Mouse (Mus musculus): ENCODE measurements around the gene Wfdc15b. TPM values are rescaled to one million over a fixed set of nuclear protein-coding genes. Genes with fewer than 3 reads are reported as not detected.
"Not testable (repeated sequence)": the region's sequence is repeated elsewhere in the genome, so short reads cannot be mapped to it uniquely, and the experiment has no call there.

The Wfdc15b gene
- polyA plus RNA-seq (2015; fragmentation: Nextera tagmentation; extraction: Ambion mirVana) = 0.32 TPM in 1 of 2 replicates, not detected in the other

DNA sequence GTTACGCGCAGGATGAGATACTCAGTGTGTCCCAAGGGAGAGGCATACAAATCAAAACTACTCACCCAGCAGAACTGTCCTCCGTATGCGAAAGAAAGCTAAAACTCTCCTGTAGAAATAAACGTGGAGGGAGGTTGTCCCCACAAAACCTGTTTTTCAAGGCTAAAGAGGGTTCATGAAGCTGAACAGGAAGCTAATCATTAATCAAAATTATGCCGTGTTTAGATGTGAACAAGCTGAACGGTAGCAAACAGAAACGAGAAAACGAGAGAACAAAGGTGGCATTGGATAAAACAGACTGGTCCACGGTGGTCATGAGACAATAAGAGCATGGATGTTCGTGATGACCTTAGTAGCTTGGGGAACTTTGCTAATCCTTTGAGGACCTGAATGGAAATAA lies at the start of gene Wfdc15b:
TSS of gene Wfdc15b (minus strand) at position 139 of the 400 bp plus-strand sequence.
- H3K4me2 ChIP-seq (ENCODE audit: low read depth, low read length) = no peak within 1 kb of the TSS
- 75% methylated on average over 11 of the region's 11 CpGs for WGBS
- no peak within 1 kb of the TSS for H3K9ac ChIP-seq (ENCODE audit: low read length)
- no peak within 1 kb of the TSS for H3K27ac ChIP-seq (ENCODE audit: low read length)
- ATAC-seq (replicated peaks; ENCODE audit: extremely low read depth, insufficient read depth, low FRiP score) = no peak
- H3K36me3 ChIP-seq (ENCODE audit: control insufficient read depth, insufficient read depth) = no peaks in the 10 kb centered on the region
- H3K4me1 ChIP-seq (ENCODE audit: control insufficient read depth, insufficient read depth, low read length) = no peaks in the 10 kb centered on the region
- H3K4me3 ChIP-seq (ENCODE audit: low read length) = no peak within 1 kb of the TSS
- no peaks in the 10 kb centered on the region for H3K27me3 ChIP-seq (ENCODE audit: control insufficient read depth, insufficient read depth, low read length)
- 0 out of 2 replicates have a peak, but pooled peaks cover 2% of the 10 kb centered on the region for H3K9me3 ChIP-seq (replicated peaks; ENCODE audit: control insufficient read depth, low read length)

DNA sequence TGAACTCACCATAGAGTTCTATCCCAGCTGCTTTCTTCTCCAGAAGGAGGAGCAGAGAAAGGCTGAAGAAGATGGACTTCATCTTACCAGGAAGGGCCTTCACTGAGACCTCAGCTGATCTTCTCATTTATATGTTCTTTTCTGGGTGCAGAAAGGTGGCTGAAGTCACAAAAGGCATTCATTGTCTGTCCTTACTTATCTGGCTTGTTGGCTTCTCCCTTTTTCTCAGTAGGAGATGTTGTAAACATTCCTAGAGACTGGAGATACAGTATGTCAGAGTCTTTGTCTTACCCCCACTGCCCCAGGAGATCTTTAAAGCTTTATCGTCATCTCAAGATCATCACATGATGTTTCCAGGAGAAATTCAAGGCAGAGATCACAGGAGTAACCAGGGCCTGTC lies 35.1 kb upstream of the Wfdc15b start, which contains the start of gene Svs3b:
TSS of gene Svs3b (minus strand) at position 101 of the 400 bp plus-strand sequence.
- not testable (repeated sequence) for ATAC-seq (replicated peaks; ENCODE audit: extremely low read depth, insufficient read depth, low FRiP score); H3K4me2 ChIP-seq (ENCODE audit: low read depth, low read length); H3K9me3 ChIP-seq (replicated peaks; ENCODE audit: control insufficient read depth, low read length); H3K27ac ChIP-seq (ENCODE audit: low read length); H3K4me3 ChIP-seq (ENCODE audit: low read length); H3K27me3 ChIP-seq (ENCODE audit: control insufficient read depth, insufficient read depth, low read length); H3K4me1 ChIP-seq (ENCODE audit: control insufficient read depth, insufficient read depth, low read length); H3K36me3 ChIP-seq (ENCODE audit: control insufficient read depth, insufficient read depth); H3K9ac ChIP-seq (ENCODE audit: low read length)
- WGBS = 72% methylated on average over 1 of the region's 1 CpGs

DNA sequence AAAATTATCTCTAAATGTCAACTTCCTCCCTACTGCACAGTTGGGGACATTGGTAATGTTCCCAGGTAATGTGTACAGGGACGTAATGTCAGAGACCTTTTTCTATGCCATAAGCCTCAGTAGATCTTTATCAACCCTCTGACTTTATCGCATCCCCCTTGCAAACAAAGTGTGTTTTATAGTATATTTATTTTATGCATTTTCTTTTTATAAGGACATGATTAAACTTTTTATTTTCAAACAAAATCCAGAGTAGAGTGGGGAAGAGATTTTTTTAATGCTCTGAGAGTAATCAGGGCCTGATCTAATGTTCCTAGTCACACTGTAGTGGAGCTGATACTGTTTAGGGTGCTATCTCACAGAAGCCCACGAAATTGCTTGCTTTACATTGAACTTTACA lies 16.9 kb upstream of the Wfdc15b start, which contains the start of gene Svs2:
TSS of gene Svs2 (minus strand) at position 101 of the 400 bp plus-strand sequence.
- Histone ChIP-seq H3K27me3 (ENCODE audit: control insufficient read depth, insufficient read depth, low read length) (no peaks in the 10 kb centered on the region), H3K9me3 (replicated peaks; ENCODE audit: control insufficient read depth, low read length) (no peaks in the 10 kb centered on the region), H3K4me3 (ENCODE audit: low read length) (no peak within 1 kb of the TSS), H3K4me1 (ENCODE audit: control insufficient read depth, insufficient read depth, low read length) (peaks cover 12% of the 10 kb centered on the region), H3K27ac (ENCODE audit: low read length) (no peak within 1 kb of the TSS), H3K4me2 (ENCODE audit: low read depth, low read length) (no peak within 1 kb of the TSS), H3K9ac (ENCODE audit: low read length) (no peak within 1 kb of the TSS), H3K36me3 (ENCODE audit: control insufficient read depth, insufficient read depth) (no peaks in the 10 kb centered on the region)
- no peak for ATAC-seq (replicated peaks; ENCODE audit: extremely low read depth, insufficient read depth, low FRiP score)
- WGBS = 76% methylated on average over 3 of the region's 3 CpGs

DNA sequence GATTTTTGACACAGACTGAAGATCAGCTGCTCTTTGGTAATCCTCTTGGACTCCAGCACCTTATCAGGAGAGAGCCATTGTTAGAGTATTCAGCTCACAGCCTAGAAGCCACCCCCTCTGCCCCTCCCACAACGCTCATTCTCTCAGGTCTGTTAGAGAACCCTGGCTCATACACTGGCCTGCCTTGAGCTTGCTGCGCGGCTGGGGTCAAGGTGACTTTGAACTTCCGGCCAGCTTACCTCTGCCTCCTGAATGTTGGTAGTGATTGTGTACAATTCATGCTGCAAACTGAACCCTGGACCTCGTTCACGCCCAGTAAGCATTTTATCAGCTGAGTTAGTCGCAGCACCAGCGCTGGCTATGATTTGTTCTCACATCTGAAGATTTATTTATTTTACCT lies 11.2 kb upstream of the Wfdc15b start:
- Histone ChIP-seq H3K4me2 (ENCODE audit: low read depth, low read length) (no peak overlapping the region), H3K9me3 (replicated peaks; ENCODE audit: control insufficient read depth, low read length) (no peaks in the 10 kb centered on the region), H3K27ac (ENCODE audit: low read length) (no peak overlapping the region), H3K9ac (ENCODE audit: low read length) (no peak overlapping the region), H3K27me3 (ENCODE audit: control insufficient read depth, insufficient read depth, low read length) (no peaks in the 10 kb centered on the region), H3K4me1 (ENCODE audit: control insufficient read depth, insufficient read depth, low read length) (no peaks in the 10 kb centered on the region), H3K4me3 (ENCODE audit: low read length) (no peak overlapping the region), H3K36me3 (ENCODE audit: control insufficient read depth, insufficient read depth) (no peaks in the 10 kb centered on the region)
- ATAC-seq (replicated peaks; ENCODE audit: extremely low read depth, insufficient read depth, low FRiP score) = no peak
- 76% methylated on average over 8 of the region's 8 CpGs for WGBS

DNA sequence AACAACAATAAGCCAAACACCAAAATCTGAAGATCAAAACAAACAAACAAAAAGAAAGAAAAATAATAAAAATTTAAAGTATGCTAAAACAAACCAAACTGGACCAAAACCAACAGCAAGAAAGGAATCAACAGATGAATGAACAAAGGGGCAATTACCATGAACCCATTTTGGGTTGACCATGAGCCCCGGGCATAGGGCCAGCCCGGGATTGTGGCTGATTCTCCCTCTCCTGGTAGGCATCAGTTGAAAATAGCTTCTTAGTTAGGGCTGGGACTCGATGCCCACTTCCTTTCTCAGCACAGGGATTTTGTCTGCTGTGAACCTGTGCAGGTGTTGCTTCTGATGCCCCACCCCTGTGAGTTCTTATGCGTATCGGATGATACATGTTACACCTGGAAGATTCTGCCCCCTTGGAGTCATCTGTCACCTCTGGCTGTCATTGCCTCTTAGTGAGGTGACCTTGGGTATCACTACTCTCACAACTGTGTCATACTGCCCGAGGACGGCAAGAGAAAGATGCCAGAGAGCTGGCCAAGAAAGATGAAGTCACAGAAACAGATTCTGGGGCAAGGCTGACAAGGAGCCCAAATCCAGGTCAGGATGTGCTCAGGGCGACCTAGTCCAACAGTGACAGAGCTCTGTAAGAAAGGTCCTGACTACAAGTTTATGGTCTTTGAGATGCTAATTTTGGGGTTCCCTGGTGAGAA lies 7.1 kb upstream of the Wfdc15b start:
- no peaks in the 10 kb centered on the region for H3K36me3 ChIP-seq (ENCODE audit: control insufficient read depth, insufficient read depth)
- H3K4me1 ChIP-seq (ENCODE audit: control insufficient read depth, insufficient read depth, low read length) = no peaks in the 10 kb centered on the region
- no peaks in the 10 kb centered on the region for H3K27me3 ChIP-seq (ENCODE audit: control insufficient read depth, insufficient read depth, low read length)
- 0 out of 2 replicates have a peak, but pooled peaks cover 2% of the 10 kb centered on the region for H3K9me3 ChIP-seq (replicated peaks; ENCODE audit: control insufficient read depth, low read length)
- no peak overlapping the region for H3K4me3 ChIP-seq (ENCODE audit: low read length)
- 79% methylated on average over 8 of the region's 8 CpGs for WGBS
- no peak overlapping the region for H3K9ac ChIP-seq (ENCODE audit: low read length)
- H3K27ac ChIP-seq (ENCODE audit: low read length) = no peak overlapping the region
- no peak overlapping the region for H3K4me2 ChIP-seq (ENCODE audit: low read depth, low read length)
- no peak for ATAC-seq (replicated peaks; ENCODE audit: extremely low read depth, insufficient read depth, low FRiP score)

DNA sequence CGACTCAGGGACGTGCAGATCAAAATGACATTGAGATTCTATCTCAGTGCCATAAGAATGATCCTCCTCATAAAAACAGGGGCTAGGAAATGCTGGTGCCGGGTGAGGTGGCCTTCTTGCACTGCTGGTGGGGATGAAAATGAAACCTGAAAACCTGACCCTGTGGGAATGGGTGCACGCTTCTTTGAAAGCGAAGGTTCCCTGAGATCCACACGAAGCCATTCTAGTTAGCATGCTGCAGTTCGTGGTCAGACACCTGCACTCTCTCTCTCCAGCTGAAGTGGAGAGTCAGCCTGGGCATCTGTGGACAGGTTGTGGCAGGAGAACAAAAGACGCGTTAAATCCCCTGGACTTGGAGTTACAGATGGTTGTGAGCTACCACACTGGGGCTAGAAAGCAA lies 2.2 kb downstream of the Wfdc15b start:
- Histone ChIP-seq H3K27ac (ENCODE audit: low read length) (no peak overlapping the region), H3K9ac (ENCODE audit: low read length) (no peak overlapping the region), H3K9me3 (replicated peaks; ENCODE audit: control insufficient read depth, low read length) (no peaks in the 10 kb centered on the region), H3K4me1 (ENCODE audit: control insufficient read depth, insufficient read depth, low read length) (no peaks in the 10 kb centered on the region), H3K4me2 (ENCODE audit: low read depth, low read length) (no peak overlapping the region), H3K27me3 (ENCODE audit: control insufficient read depth, insufficient read depth, low read length) (no peaks in the 10 kb centered on the region), H3K4me3 (ENCODE audit: low read length) (no peak overlapping the region), H3K36me3 (ENCODE audit: control insufficient read depth, insufficient read depth) (no peaks in the 10 kb centered on the region)
- no peak for ATAC-seq (replicated peaks; ENCODE audit: extremely low read depth, insufficient read depth, low FRiP score)
- 72% methylated on average over 9 of the region's 9 CpGs for WGBS

DNA sequence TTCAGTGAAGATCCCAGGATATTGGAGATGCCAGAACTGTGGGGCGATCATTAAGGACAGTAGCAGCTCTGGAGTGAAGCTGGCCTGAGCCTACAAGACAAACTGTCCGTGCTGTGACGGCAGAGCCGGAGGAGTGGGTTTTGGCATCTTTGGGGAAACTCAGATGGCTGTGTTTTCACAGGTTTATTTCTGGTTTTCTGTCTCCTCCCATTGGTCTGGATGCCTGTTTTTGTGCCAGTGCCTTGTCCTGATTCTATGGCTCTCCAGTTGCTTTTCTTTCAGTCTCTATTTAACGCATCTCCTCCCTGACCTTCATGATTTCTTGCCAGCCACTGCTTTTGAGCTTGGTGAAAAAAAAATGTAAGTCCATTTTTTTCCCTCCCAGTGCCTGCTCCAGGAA lies 8.7 kb downstream of the Wfdc15b start:
- Histone ChIP-seq H3K4me2 (ENCODE audit: low read depth, low read length) (no peak overlapping the region), H3K27me3 (ENCODE audit: control insufficient read depth, insufficient read depth, low read length) (no peaks in the 10 kb centered on the region), H3K9me3 (replicated peaks; ENCODE audit: control insufficient read depth, low read length) (no peaks in the 10 kb centered on the region), H3K36me3 (ENCODE audit: control insufficient read depth, insufficient read depth) (no peaks in the 10 kb centered on the region), H3K4me1 (ENCODE audit: control insufficient read depth, insufficient read depth, low read length) (no peaks in the 10 kb centered on the region), H3K4me3 (ENCODE audit: low read length) (no peak overlapping the region), H3K9ac (ENCODE audit: low read length) (no peak overlapping the region), H3K27ac (ENCODE audit: low read length) (no peak overlapping the region)
- 74% methylated on average over 5 of the region's 5 CpGs for WGBS
- ATAC-seq (replicated peaks; ENCODE audit: extremely low read depth, insufficient read depth, low FRiP score) = no peak

DNA sequence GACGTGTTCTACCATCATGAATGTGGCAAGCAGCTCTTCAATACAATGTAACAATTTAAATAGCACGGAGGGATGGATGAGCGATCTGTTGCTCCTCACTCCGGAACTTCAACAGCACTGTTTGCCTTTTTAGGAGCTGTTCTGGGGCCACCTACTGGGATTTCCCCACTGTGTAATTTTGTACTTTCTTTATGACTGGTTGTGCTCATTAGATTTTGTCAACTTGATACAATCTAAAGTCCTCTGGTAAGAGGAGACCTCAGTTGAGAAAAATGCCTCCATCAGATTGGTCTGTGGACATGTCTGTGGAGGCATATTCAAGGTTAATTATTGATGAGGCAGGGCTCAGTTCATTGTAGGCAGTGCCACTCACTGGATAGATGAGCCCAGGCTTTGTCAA lies 10.6 kb downstream of the Wfdc15b start:
- no peak overlapping the region for H3K4me3 ChIP-seq (ENCODE audit: low read length)
- no peaks in the 10 kb centered on the region for H3K4me1 ChIP-seq (ENCODE audit: control insufficient read depth, insufficient read depth, low read length)
- WGBS = 87% methylated on average over 4 of the region's 4 CpGs
- H3K36me3 ChIP-seq (ENCODE audit: control insufficient read depth, insufficient read depth) = no peaks in the 10 kb centered on the region
- no peak overlapping the region for H3K4me2 ChIP-seq (ENCODE audit: low read depth, low read length)
- no peak for ATAC-seq (replicated peaks; ENCODE audit: extremely low read depth, insufficient read depth, low FRiP score)
- H3K9me3 ChIP-seq (replicated peaks; ENCODE audit: control insufficient read depth, low read length) = no peaks in the 10 kb centered on the region
- no peaks in the 10 kb centered on the region; the same call in 1 of the 2 replicates for H3K27me3 ChIP-seq (ENCODE audit: control insufficient read depth, insufficient read depth, low read length)
- no peak overlapping the region for H3K27ac ChIP-seq (ENCODE audit: low read length)
- no peak overlapping the region for H3K9ac ChIP-seq (ENCODE audit: low read length)

DNA sequence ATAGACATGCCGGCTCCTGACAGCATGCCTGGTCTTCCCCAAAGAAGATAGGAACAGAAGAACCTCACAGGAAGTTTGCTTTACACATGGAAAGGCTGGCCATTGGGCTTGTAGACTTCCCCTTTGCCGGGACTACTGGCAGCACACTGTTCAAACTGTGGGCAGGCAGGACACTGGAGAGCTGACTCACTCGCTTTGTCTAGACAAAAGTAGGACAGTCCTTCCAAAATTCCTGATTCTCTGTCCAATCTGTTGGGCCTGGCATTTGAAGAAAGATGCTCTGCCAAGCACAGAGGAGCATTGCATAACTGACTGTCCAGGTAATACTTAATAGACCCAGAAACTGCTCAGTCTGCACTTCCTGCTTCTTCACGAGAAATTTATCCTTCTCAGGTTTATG lies 14.8 kb downstream of the Wfdc15b start:
- 57% methylated on average over 4 of the region's 4 CpGs for WGBS
- Histone ChIP-seq H3K9me3 (replicated peaks; ENCODE audit: control insufficient read depth, low read length) (no peaks in the 10 kb centered on the region), H3K4me1 (ENCODE audit: control insufficient read depth, insufficient read depth, low read length) (no peaks in the 10 kb centered on the region), H3K9ac (ENCODE audit: low read length) (no peak overlapping the region), H3K4me3 (ENCODE audit: low read length) (no peak overlapping the region), H3K27ac (ENCODE audit: low read length) (no peak overlapping the region), H3K27me3 (ENCODE audit: control insufficient read depth, insufficient read depth, low read length) (no peaks in the 10 kb centered on the region; the same call in 1 of the 2 replicates), H3K36me3 (ENCODE audit: control insufficient read depth, insufficient read depth) (no peaks in the 10 kb centered on the region), H3K4me2 (ENCODE audit: low read depth, low read length) (no peak overlapping the region)
- no peak for ATAC-seq (replicated peaks; ENCODE audit: extremely low read depth, insufficient read depth, low FRiP score)

Data from heart, embryonic 16.5 days (tissue).